Mouse (Mus musculus): Measurements from ENCODE around the gene Lkaaear1. TPM values are rescaled to one million over a fixed set of nuclear protein-coding genes. Genes with fewer than 3 reads are reported as not detected.

Lkaaear1 gene
- polyA plus RNA-seq, 1 experiment from 2014 or later = not detected

Other genes with a start within 250 kb of the Lkaaear1 start
- gene Zbtb46, start 239.0 kb downstream of the Lkaaear1 start, polyA plus RNA-seq (2016; fragmentation: Nextera tagmentation; extraction: Ambion mirVana) = 9.2 and 9.6 TPM in 2 replicates
- gene Abhd16b, start 205.2 kb downstream of the Lkaaear1 start, polyA plus RNA-seq (2016; fragmentation: Nextera tagmentation; extraction: Ambion mirVana) = 0.09 and 0.20 TPM in 2 replicates
- 160 and 163 TPM in 2 replicates for gene Tpd52l2, start 201.3 kb downstream of the Lkaaear1 start, polyA plus RNA-seq (2016; fragmentation: Nextera tagmentation; extraction: Ambion mirVana)
- gene Dnajc5, start 178.0 kb downstream of the Lkaaear1 start, polyA plus RNA-seq (2016; fragmentation: Nextera tagmentation; extraction: Ambion mirVana) = 93.9 and 103 TPM in 2 replicates
- 39.0 and 45.1 TPM in 2 replicates for gene Uckl1, start 113.5 kb downstream of the Lkaaear1 start, polyA plus RNA-seq (2016; fragmentation: Nextera tagmentation; extraction: Ambion mirVana)
- gene Prpf6, start 106.6 kb downstream of the Lkaaear1 start, polyA plus RNA-seq (2016; fragmentation: Nextera tagmentation; extraction: Ambion mirVana) = 74.4 and 74.8 TPM in 2 replicates
- 95.3 and 101 TPM in 2 replicates for gene Zfp512b, start 105.6 kb downstream of the Lkaaear1 start, polyA plus RNA-seq (2016; fragmentation: Nextera tagmentation; extraction: Ambion mirVana)
- gene Samd10, start 99.2 kb downstream of the Lkaaear1 start, polyA plus RNA-seq (2016; fragmentation: Nextera tagmentation; extraction: Ambion mirVana) = 16.4 and 17.9 TPM in 2 replicates
- 0.32 TPM in 1 of 2 replicates, not detected in the other for gene Gm29797, start 41.4 kb downstream of the Lkaaear1 start, polyA plus RNA-seq (2016; fragmentation: Nextera tagmentation; extraction: Ambion mirVana)
- gene Sox18, start 26.8 kb downstream of the Lkaaear1 start, polyA plus RNA-seq (2016; fragmentation: Nextera tagmentation; extraction: Ambion mirVana) = 38.5 and 43.7 TPM in 2 replicates
- gene Tcea2, start 18.1 kb downstream of the Lkaaear1 start, polyA plus RNA-seq (2016; fragmentation: Nextera tagmentation; extraction: Ambion mirVana) = 29.5 and 31.0 TPM in 2 replicates
- 74.9 and 81.9 TPM in 2 replicates for gene Rgs19, start 4.5 kb downstream of the Lkaaear1 start, polyA plus RNA-seq (2016; fragmentation: Nextera tagmentation; extraction: Ambion mirVana)
- 5.2 and 5.6 TPM in 2 replicates for gene Oprl1, start 16.6 kb upstream of the Lkaaear1 start, polyA plus RNA-seq (2016; fragmentation: Nextera tagmentation; extraction: Ambion mirVana)
- gene Myt1, start 64.9 kb upstream of the Lkaaear1 start, polyA plus RNA-seq (2016; fragmentation: Nextera tagmentation; extraction: Ambion mirVana) = 6.0 and 6.7 TPM in 2 replicates
- 42.2 and 46.8 TPM in 2 replicates for gene Pcmtd2, start 139.4 kb upstream of the Lkaaear1 start, polyA plus RNA-seq (2016; fragmentation: Nextera tagmentation; extraction: Ambion mirVana)
- 84.4 and 86.7 TPM in 2 replicates for gene Polr3k, start 165.9 kb upstream of the Lkaaear1 start, polyA plus RNA-seq (2016; fragmentation: Nextera tagmentation; extraction: Ambion mirVana)